Mouse (Mus musculus): ENCODE measurements at regions not wholly inside any gene's neighbourhood (a gene's known extent, or its start where the extent isn't known, plus 50 kb on each side); places are given as distances from the start of the nearest gene placed in this dataset.
"Not testable (repeated sequence)": the region's sequence is repeated elsewhere in the genome, so short reads cannot be mapped to it uniquely, and the experiment has no call there.

- TF ChIP-seq ELF1 (IDR thresholded peaks at IDR 0.05; ENCODE audit: low read depth, low read length); CTCF (IDR thresholded peaks at IDR 0.05 in 2 of 3, conservative IDR thresholded peaks at IDR 0.05 in 1 of 3; ENCODE audit: control insufficient read depth in 1 of 3, insufficient read depth in 1 of 3, low read depth in 2 of 3, low read length in 3 of 3, poor library complexity in 1 of 3, severe bottlenecking in 1 of 3); USF1 (IDR thresholded peaks at IDR 0.05; ENCODE audit: low read depth, low read length); MEF2A (IDR thresholded peaks at IDR 0.05; ENCODE audit: extremely low read depth, insufficient replicate concordance, low read depth, low read length, poor library complexity, severe bottlenecking); POLR2A (IDR thresholded peaks at IDR 0.05; ENCODE audit: control insufficient read depth in 1 of 2, insufficient read depth in 1 of 2, low read depth in 1 of 2, low read length in 2 of 2, poor library complexity in 1 of 2); CHD1 (IDR thresholded peaks at IDR 0.05; ENCODE audit: low read depth, low read length): not testable (repeated sequence)
Measured at GRCm38 (mm10) chr14:45816611-45817010, 158.7 kb upstream of the Ddhd1 start.

All from MEL (cell line).